Mouse (Mus musculus) heart, adult 11 months (tissue): ENCODE measurements around the gene Gm43738.
"Not testable (repeated sequence)": the region's sequence is repeated elsewhere in the genome, so short reads cannot be mapped to it uniquely, and the experiment has no call there.

Experiments
- DNase-seq: peaks from one replicate; pipeline ENCODE4 v3.0.0; 2022

Gene Gm43738

DNA sequence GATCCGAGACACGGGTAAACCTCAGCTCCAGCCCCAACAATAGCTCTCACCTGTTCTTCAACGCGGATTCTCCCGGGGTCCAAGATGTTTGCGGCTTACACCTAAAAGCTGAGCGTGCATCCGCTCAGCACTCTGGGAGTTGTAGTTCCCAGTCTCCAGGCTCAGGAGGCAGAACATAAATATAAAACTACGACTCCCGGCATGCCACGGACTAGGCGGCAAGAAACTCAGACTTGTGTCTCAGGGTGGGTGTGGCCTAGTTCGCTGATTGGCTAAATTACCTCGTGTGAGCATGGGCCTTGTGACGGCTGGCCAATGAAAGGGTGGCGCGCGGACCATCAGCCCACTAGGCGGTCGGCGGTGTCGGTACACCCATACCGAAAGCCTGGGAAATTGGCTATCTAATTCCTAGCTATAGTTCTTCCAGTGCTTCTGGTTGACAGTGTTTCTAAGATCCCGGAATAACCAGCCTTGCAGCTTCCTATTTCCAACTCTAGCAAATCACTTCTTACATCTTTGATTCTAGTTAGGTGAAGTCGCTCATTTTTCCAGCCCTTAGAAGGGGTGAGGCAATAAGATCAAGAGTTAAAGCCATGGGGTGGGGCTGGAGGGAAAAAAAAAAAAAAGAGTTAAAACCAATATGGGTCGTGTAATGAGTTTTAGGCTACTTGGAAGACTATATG lies 1.1 kb upstream of the Gm43738 start, which contains the start of gene Fdps:
TSS of gene Fdps (minus strand) at position 148 of the 683 bp plus-strand sequence.
- peak; percentile 100 for DNase-seq

DNA sequence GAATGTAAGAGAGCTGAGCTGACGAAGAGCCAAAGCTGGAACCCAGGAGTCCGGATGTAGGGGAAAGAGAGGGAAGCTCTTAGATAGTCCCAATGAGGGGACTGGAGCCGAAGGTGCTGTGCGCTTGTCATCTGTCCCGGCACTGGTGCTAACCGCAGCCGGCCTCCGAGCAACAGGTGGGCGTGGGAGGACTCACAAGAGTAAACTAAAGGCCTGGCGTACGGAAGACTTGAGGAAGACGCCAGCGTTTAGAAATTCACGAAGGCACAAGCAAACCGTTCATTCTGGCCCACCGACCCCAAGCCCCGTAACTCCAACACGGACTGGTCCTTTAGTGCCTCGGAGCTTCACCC lies 536 bp upstream of the Gm43738 start:
- DNase-seq, result no peak

DNA sequence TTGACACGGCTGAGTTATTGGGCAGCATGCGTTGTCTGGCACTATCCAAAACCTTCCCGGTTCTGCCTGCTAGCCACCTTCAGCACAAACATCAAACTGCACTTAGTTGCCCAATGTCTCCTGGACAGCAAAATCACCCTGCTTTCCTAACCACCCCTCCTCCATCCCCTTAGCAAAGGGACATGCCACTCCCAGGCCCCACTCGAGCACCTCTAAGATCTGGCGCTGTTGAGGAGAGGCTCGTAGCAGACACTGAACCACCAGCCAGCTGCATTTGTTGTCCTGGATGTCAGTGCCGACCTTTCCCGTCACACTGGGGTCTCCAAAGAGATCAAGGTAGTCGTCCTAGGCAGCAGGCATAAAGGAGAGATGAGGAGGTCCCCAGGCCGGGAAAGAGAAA lies 6.9 kb downstream of the Gm43738 start:
- peak; percentile 90 for DNase-seq

DNA sequence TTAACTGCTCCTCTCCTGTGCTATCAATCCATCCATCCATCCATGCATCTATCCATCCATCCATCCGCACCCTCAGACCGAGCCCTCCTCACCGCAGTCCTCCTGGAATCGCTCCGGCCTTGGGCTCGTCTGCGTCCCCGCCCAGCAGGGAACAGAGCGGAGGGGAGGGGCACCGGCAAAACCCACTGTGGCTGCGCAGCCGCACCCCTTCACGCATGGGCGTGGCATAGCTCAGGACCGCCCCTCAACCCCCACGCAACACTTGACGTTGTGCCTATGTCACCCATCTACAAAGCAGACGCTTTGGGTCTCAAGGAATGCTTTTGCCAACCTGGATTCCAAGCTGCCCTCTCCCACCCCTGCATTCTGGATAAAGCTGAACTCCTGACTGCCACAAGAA lies 7.7 kb downstream of the Gm43738 start, which contains the start of gene Rusc1:
TSS of gene Rusc1 (minus strand) at position 137 of the 400 bp plus-strand sequence.
- DNase-seq, result peak; percentile 98

DNA sequence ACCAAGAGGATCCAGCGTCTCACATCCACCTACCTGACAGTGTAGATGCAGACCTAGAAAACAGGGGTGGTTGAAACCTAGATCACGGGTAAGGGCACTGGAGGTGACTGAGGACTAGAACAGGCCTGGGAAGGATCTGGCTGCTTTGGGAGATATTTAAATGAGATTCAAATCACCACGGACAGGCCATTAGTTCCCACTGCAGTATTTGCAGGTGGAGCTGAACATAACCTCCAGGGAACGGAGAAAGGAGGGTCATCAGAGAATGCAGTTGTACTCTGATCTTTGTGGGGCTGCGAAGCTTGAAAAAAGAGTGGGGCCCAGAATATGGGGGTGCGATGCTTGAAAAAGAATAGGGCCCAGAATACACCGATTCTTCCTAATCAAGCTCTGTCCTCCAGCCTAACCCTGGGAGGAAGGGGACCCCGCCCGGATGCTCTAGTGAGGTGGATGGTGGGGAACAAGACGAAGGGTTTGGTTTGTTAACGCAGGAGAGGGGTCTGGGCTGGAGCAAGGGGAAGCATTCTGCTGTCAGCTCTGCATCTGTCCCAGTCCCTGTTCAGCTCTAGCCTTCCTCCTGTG lies 8.3 kb downstream of the Gm43738 start:
- peak; percentile 90 for DNase-seq

DNA sequence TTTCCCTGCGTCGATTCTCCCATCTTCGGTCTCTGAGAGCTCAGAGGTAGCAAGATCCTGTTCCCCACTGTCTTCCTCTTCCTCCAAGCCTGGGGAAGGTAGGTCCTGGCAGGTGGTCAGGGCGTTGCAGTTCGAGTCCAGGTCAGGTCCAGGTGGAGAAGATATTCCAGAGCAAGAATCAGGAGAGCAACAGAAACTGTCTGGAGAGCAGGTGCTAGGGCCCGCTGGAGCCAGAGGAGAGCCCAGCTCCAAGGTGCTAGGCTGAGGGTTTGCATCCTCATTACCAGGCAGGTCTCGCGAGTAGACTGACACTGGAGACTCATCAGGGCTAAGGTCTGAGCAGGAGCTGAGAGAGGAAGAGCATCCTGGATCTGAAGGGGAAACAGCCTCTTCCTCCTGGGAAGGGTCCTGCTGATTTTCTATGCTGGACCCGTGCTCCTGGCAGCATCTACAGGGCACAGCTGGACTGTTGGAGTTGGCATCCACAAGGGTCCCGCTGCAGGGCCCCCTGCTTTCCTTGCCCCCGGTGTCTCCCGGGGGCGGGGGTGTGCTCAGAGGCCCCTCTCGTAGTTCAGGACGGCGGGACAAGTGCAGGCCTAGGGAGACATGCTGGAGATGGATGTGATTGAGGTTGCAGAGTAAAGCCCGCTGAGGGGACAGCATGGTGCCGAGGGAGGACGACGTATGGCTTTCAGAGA lies 8.9 kb downstream of the Gm43738 start:
- peak; percentile 92 for DNase-seq

DNA sequence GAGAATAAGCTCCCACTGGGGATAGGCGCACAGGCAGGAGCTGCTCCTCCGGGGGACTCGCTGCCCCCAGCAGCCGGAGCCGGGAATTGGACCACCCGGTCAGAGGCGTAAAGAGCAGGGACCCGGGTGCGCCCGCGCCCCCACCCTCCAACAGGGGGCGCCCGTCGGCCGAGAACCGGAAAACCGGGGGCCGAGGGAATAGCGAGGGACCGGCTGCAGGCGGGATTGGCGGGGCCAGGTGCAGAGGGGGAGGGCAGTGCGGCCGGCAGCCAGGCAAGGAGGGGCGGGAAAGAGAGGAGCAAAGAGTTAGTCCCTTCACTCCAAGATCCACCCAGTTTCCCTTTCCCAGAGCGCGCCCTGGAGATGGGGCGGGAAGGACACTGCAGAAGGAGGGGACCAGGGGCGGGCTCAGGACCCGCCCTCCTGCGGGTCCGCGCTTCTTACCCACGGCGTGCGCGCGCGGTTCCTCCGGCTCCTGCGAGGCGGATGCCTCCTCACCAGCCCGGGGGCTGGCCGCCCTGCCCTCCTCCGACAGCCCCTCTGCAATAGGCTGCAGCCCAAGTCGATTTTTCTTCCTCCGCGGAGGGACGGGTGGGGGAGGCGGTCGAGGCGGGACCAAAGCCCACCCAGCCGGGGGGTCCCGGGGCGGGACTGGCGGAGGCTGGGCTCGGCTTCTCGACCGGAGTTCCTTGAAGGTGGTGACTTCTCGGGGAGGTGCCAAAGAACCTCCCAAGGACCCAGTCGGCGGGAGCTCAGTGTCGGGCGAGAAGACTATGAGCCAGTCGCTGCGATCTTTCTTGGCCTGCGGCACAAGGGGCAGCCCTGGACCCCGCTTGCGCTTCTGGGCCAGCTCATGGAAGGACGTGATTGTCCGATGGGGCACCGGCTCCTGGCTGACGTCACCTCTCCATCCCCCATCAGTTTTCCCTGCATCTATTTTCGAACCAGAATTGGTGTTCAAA lies 9.9 kb downstream of the Gm43738 start:
- DNase-seq, result peak; percentile 99

DNA sequence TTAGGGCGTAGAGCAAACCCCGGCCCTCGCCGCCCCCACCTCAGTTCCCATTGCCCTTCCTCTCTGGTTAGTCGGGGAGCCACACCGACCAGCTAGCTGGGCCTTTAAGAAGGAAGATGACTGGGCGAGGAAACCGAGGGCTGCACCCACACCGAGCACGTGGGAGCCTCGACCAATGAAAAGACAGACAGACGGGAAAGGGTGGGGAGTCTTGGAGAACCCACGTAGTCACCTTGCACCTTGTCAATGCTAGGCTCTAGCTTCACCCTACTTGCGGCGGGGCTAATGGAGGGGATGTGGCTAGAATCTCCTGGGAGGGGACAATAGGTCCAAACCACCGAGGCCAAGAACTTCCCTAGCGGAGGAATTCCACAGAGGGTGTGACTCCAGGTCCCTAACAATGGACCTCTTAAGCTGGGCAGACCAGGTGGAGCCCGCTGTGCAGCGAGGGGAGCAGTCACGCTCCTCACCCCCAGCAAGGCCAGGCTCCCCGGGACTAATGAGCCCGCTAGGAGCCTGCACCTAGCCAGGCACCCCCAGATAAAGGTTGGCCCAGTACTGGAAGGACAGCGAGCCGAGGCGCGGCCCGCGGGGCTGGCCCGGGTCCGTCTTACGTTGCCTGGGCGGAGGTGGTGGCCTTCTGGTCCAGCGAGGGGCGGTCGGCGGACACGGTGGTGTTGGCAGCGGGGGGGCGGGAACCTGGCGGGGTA lies 10.9 kb downstream of the Gm43738 start:
- peak; percentile 99 for DNase-seq

DNA sequence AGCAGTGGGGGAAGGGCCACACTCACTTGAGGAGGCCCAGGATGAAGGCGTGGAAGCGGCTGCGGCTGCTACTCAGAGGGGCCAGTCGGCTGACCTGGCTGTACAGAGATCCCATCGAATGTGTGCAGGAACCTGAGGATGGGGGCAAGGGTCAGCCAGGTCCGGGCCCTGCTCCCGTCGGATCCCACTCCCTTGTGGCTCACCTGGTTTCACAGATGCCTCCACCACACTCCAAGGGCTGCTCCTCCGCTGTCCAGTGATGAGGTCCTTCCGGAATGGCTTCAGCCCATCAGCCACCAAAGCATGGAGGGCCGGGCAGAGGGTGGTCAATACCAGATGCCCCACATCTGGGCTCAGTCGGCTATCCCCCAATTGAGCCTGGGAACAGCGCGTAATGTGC lies 11.9 kb downstream of the Gm43738 start:
- peak; percentile 94 for DNase-seq

DNA sequence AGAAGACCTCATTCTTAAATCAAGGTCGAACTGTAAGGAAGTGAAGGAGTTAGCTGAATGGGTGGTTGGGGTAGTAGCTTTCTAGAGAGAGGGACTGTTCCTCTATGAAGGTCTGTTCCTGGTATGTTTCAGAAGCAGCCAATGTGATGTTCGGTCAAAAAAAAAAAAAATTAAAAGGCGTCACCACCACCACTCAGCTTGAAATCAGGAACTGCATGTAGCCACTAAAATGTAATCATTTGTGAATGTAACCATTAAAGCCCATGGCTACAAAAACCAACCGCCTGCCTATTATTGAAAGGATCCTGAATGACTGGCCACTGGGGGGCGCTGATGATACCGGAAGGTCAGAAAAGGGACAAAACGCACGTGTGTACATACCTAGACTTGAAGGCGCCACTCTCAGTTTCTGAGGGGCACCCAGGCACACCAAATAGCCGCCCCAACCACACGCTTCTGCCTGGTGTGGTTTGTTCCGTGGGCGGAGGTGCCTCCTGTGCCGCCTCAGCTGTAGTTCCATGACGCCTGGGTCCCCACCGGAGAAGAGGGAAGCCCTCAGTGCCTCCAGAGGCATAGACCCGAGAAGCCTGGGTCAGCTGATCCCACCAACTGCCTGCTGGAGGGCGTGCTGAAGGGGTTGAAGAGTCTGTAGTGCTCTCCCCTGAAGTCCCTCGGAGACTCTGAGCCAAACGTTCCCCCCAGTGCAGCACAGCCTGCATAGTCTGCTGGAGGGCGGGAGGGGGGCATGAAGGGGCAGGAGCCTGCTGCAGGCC lies 13.4 kb downstream of the Gm43738 start:
- DNase-seq, result peak; percentile 95

DNA sequence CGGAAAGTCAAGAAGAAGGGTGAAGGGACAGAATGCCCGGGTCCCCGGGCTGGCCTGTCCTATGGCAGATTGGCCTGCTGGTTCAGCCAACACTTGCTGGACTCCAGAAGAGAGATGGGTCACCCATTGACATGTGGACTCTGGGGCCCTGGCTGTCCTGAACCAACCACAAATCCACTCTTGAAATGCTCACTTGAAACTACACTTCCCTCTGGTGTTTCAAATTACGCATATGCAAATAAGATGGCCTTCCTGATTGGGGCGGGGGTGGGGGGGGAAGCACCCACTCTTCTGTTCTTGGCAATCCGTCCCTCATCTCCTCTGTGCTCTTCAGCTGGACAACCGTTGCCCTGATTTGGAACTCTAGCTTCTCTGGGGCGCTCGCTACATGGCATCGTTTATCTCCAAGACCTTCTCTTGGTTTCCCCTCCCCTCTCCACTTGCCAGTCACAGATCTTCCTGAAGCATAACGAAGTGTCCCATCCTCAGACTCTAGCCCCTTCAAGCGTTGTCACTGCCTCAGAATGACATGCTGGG lies 16.2 kb downstream of the Gm43738 start:
- DNase-seq, result no peak

DNA sequence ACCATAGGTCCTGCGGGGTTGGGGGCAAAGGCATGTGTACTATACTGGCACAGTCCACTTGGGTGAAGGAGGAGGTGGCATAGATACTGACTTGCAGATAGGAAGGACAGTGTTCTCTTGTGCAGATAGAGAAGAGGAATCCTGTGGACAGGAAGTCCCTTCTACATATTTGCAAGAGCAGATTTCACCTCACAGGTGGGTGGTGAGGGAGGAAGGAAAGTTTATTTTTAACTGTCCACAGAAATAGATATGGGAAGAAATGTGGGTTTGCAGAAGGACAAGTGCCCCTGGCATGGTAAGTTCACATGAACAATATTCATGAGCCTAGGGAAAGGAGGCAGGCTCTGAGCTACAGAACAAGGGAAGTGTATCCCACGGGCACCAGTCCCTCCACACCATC lies 16.8 kb downstream of the Gm43738 start:
- DNase-seq, result no peak

DNA sequence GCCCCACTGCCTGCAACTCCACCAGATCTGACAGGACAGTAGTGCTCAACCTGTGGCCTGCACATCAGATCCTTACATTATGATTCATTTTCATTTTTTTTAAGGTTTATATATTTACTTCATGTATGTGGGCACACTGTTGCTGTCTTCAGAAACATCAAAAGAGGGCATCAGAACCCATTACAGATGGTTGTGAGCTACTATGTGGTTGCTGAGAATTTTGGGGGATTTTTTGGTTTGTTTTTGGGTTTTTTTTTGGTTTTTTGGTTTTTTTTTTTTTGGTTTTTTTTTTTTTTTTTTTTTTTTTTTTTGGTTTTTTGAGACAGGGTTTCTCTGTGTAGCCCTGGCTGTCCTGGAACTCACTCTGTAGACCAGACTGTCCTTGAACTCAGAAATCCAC lies 18.6 kb downstream of the Gm43738 start:
- DNase-seq, result not testable (repeated sequence)

DNA sequence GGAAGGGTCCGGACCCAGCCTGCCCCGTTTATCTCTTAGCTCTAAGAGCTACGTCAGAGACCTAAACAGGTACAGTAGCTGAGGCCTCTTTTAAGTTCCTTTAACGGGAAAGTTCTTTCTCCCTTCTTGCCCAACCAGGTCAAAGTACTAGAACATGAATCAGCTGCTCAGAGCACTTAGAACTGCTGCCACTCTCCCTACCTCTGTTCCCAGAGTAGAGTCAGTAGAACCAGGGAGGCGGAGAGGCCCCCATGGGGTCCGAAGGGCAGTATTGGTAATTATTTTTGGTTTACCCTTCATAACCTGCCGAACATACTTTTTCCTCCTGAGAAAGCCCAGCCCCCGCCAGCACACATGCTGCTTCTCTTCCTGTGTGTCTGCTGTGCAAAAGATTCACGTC lies 23.5 kb downstream of the Gm43738 start:
- no peak for DNase-seq

DNA sequence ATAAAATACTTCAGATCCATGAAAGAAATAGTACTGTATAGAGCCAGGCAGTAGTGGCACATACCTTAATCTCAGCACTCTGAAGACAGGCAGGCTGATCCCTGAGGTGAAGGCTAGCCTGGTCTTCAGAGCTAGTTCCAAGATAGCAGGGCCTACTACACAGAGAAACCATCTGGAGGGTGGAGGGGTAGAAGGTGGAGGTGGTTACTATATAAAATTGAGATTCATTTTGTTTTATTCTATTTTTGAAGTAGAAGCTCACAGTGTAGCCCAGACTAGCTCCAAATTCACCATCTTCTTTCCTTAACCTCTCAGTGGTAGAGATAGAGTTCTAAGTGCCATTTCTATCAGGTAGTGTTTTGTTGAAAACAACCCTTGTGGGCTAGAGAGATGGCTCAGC lies 33.6 kb downstream of the Gm43738 start:
- no peak for DNase-seq

DNA sequence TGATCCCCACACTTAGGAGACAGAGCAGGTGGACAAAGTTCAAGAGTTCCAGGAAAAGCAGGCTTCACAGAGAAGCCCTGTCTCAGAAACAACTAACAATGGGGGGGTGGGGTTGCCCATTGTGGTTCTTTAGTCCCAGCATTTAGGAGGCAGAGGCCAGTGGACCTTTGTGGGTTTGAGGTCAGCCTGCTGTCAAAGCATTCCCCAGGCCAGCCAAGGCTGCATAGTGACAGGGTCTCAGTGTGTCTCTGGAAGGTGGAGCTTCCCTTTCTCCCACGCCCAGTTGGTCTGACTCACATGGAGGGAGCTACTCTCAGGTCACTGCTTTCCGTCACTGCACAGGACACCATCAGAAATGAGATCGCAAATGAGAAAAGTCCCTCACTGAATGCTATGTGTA lies 39.2 kb downstream of the Gm43738 start:
- no peak for DNase-seq

DNA sequence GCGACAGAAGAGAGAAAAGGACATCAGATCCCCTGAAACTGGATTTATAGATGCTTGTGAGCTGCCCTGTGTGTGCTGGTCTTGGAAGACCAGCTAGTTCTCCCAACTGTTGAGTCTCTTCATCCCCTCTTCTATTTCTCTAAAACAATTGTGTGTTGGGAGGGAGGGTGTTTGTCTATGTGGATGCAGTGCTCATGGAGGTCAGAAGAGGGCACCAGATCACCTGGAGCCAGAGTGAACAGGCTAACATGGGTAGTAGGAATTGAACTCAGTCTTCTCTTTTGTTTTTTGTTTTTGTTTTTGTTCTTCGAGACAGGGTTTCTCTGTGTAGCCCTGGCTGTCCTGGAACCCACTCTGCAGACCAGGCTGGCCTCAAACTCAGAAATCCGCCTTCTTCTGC lies 42.1 kb downstream of the Gm43738 start:
- no peak for DNase-seq

DNA sequence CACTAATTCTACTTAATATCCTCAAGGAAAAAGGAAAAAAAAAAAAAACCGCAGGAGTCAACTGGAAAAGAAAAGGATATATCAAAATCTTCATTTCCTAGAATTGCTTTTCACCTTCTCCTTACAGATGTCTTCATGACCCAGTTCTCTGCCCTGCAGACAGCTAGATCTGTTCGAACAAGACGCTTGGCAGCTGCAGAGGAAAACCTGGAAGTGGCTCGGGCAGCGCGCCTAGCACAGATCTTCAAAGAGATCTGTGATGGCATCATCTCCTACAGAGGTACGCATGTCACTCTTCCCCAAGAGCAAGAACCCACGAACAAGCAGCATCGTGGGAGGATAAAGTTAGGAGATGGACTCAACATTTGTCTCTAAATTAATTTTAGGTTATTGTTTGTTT lies 42.5 kb downstream of the Gm43738 start:
- DNase-seq, result no peak

DNA sequence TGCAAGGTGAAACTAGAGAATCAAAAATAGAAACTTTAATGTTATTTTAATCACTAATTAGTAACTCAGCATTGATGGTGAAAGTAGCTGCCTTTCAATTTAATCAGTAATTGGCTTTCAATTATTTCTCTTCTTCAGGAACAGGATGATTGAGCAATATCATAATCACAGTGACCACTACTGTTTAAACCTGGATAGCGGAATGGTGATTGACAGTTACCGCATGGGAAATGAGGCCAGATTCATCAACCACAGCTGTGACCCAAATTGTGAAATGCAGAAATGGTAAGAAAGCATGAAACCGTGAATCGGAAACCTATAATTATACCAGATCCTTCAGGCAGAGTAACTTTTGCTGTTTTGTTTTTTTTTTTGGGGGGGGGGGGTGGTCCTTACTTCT lies 57.5 kb downstream of the Gm43738 start:
- peak; percentile 14 for DNase-seq
